In the genomic region with DNA sequence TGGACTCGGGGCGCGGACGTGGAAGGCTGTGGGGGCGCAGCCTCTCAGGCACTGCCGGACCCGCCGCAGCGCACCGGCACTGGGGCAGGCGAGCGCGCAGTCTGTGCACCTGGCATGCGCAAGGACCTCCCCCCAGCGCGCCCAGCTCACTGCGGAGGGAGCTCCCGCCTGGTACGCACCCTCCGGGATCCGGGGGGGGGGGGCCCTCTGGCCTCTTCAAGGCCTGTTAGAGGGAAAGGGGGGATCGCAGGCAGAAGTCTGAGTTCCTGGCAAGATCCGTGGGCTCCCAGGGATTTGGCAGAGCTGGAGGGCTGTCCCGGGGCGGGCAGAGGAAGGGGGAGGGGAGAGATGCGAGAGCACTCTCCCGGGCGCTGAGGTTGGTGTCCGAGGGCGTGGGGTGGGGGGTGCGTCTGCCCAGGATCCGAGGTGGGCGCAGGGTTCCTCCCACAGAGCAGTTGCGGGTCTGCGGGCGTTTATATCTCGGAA, we compare ENCODE assay signal across 8 mouse cellular contexts. TPM values are rescaled to one million over a fixed set of nuclear protein-coding genes. Genes with fewer than 3 reads are reported as not detected.
DNase-seq lines count a peak whose midpoint lies in the region; ATAC-seq and TF ChIP-seq lines count a peak whose summit lies in the region.

No protein-coding gene starts in this region.

- no peaks in the 10 kb centered on the region for H3K9me3 ChIP-seq in heart, embryonic 16.5 days (replicated peaks; ENCODE audit: control insufficient read depth, low read length)
- H3K9me3 ChIP-seq in stomach, embryonic 14.5 days (ENCODE audit: control insufficient read depth, low read depth, low read length): no peaks in the 10 kb centered on the region

- H3K4me1 ChIP-seq in cerebellum, adult 2 months (ENCODE audit: control insufficient read depth, insufficient read depth, low read length): peaks cover 3% of the 10 kb centered on the region; the same call in 1 of the 2 replicates
- H3K4me1 ChIP-seq in spleen, adult 2 months (ENCODE audit: control insufficient read depth, insufficient read depth, insufficient read length): 0 out of 2 replicates have a peak, but pooled peaks cover 3% of the 10 kb centered on the region
- H3K4me1 ChIP-seq in heart, embryonic 16.5 days (ENCODE audit: control insufficient read depth, insufficient read depth, low read length): no peaks in the 10 kb centered on the region
- no peaks in the 10 kb centered on the region for H3K4me1 ChIP-seq in stomach, embryonic 14.5 days (ENCODE audit: control insufficient read depth, insufficient read depth, low read length)

- no peak overlapping the region for H3K27ac ChIP-seq in cerebellum, adult 2 months (ENCODE audit: insufficient read depth, low read length)
- no peak overlapping the region for H3K27ac ChIP-seq in spleen, adult 2 months (ENCODE audit: insufficient read depth, low read length)
- no peak overlapping the region for H3K27ac ChIP-seq in heart, embryonic 16.5 days (ENCODE audit: low read length)
- no peak overlapping the region for H3K27ac ChIP-seq in stomach, embryonic 14.5 days (ENCODE audit: low read length)

- no peaks in the 10 kb centered on the region for H3K36me3 ChIP-seq in spleen, adult 2 months (ENCODE audit: control insufficient read depth, insufficient read depth, low read length)
- no peaks in the 10 kb centered on the region for H3K36me3 ChIP-seq in heart, embryonic 16.5 days (ENCODE audit: control insufficient read depth, insufficient read depth)
- H3K36me3 ChIP-seq in stomach, embryonic 14.5 days (ENCODE audit: control insufficient read depth, insufficient read depth, low read length): no peaks in the 10 kb centered on the region

- H3K4me3 ChIP-seq in cerebellum, adult 2 months (replicated peaks; ENCODE audit: insufficient read depth, low read depth, low read length): peak overlapping the region; percentile 18
- H3K4me3 ChIP-seq in spleen, adult 2 months (ENCODE audit: extremely low read depth, insufficient read depth, insufficient read length): peak overlapping the region; percentile 18; the same call in 1 of the 2 replicates
- peak overlapping the region; percentile 59 for H3K4me3 ChIP-seq in heart, embryonic 16.5 days (ENCODE audit: low read length)
- H3K4me3 ChIP-seq in stomach, embryonic 14.5 days (ENCODE audit: low read depth, low read length): peak overlapping the region; percentile 47

- TF ChIP-seq CTCF in cerebellum, adult 2 months (IDR thresholded peaks at IDR 0.05; ENCODE audit: borderline replicate concordance, insufficient read depth, low read depth, low read length): no peak
- TF ChIP-seq CTCF in spleen, adult 2 months (IDR thresholded peaks at IDR 0.05; ENCODE audit: extremely low read depth, insufficient read depth, insufficient read length, insufficient replicate concordance): no peak

- no peak for TF ChIP-seq POLR2A in cerebellum, adult 2 months (IDR thresholded peaks at IDR 0.05; ENCODE audit: borderline replicate concordance, insufficient read depth, low read length)
- TF ChIP-seq POLR2A in spleen, adult 2 months (IDR thresholded peaks at IDR 0.05; ENCODE audit: low read depth, low read length): no peak

- H3K9ac ChIP-seq in heart, embryonic 16.5 days (ENCODE audit: low read length): peak overlapping the region; percentile 11
- H3K9ac ChIP-seq in stomach, embryonic 14.5 days (replicated peaks; ENCODE audit: low read depth, low read length): peak overlapping the region; percentile 18; the same call in 1 of the 2 replicates

- H3K4me2 ChIP-seq in heart, embryonic 16.5 days (ENCODE audit: low read depth, low read length): peak overlapping the region; percentile 89
- H3K4me2 ChIP-seq in stomach, embryonic 14.5 days (replicated peaks; ENCODE audit: low read depth, low read length): peak overlapping the region; percentile 65

- WGBS in cerebellum, adult 2 months: 9% methylated on average over 19 of the region's 37 CpGs
- 22% methylated on average over 28 of the region's 37 CpGs for WGBS in spleen, adult 2 months
- WGBS in heart, embryonic 16.5 days: 16% methylated on average over 31 of the region's 37 CpGs
- 27% methylated on average over 18 of the region's 37 CpGs for WGBS in stomach, embryonic 14.5 days

- ATAC-seq in heart, embryonic 16.5 days (replicated peaks; ENCODE audit: extremely low read depth, insufficient read depth, low FRiP score): no peak
- ATAC-seq in stomach, embryonic 14.5 days (ENCODE audit: insufficient number of reproducible peaks, insufficient read depth, low FRiP score, low read depth): no peak

- DNase-seq in cerebellum, adult 2 months: peak in 1 of 2 experiments; percentile 10
- DNase-seq in cerebellum, adult 11 months: no peak
- DNase-seq in spleen, adult 2 months (ENCODE audit: low read depth in 1 of 2, low spot score in 2 of 2): no peak
- no peak for DNase-seq in spleen, postnatal 10 days (ENCODE audit: low spot score in 2 of 2)
- peak; percentile 5 for DNase-seq in liver
- no peak for DNase-seq in B cell, adult 2 months

- no peaks in the 10 kb centered on the region; the same call in 1 of the 2 replicates for H3K27me3 ChIP-seq in cerebellum, adult 2 months (ENCODE audit: control insufficient read depth, insufficient read depth, low read length)
- H3K27me3 ChIP-seq in spleen, adult 2 months (ENCODE audit: control insufficient read depth, insufficient read depth, low read length): peaks cover 4% of the 10 kb centered on the region; the same call in 1 of the 2 replicates
- H3K27me3 ChIP-seq in heart, embryonic 16.5 days (ENCODE audit: control insufficient read depth, insufficient read depth, low read length): peaks cover 37% of the 10 kb centered on the region
- H3K27me3 ChIP-seq in stomach, embryonic 14.5 days (ENCODE audit: control insufficient read depth, insufficient read depth, low read length): no peaks in the 10 kb centered on the region

RNA-seq across cellular contexts. Expression of a gene that starts 1.1 kb away (rescaled TPM):
- polyA plus RNA-seq in cerebellum, adult 2 months (2012; rRNA removed): 3.1 and 4.0 TPM in 2 replicates
- 0.04 TPM in 2 replicates for polyA plus RNA-seq in spleen, adult 2 months (2012; rRNA removed)
- polyA plus RNA-seq in heart, embryonic 16.5 days (2015; fragmentation: Nextera tagmentation; extraction: Ambion mirVana): 0.95 and 1.00 TPM in 2 replicates
- polyA plus RNA-seq in stomach, embryonic 14.5 days (2014; fragmentation: Nextera tagmentation; extraction: Ambion mirVana): 6.9 and 8.0 TPM in 2 replicates
